Mouse (Mus musculus): ENCODE data around the gene Enthd1. TPM values are rescaled to one million over a fixed set of nuclear protein-coding genes. Genes with fewer than 3 reads are reported as not detected.
"Not testable (repeated sequence)": the region's sequence is repeated elsewhere in the genome, so short reads cannot be mapped to it uniquely, and the experiment has no call there.

Enthd1 gene
- polyA plus RNA-seq, 1 experiment from 2014 or later: not detected

GRCm38 (mm10) chr15:80590641-80591040 lies 25.7 kb upstream of the Enthd1 start:
- Histone ChIP-seq H3K9ac (no peak overlapping the region), H3K4me3 (no peak overlapping the region), H3K27me3 (replicated peaks) (0 out of 2 replicates have a peak, but pooled peaks cover 3% of the 10 kb centered on the region), H3K36me3 (replicated peaks) (no peaks in the 10 kb centered on the region), H3K4me1 (peaks cover 13% of the 10 kb centered on the region), H3K4me2 (no peak overlapping the region), H3K27ac (no peak overlapping the region), H3K9me3 (no peaks in the 10 kb centered on the region)
- 85% methylated on average over 5 of the region's 5 CpGs for WGBS
- no peak for ATAC-seq (replicated peaks)

GRCm38 (mm10) chr15:80586296-80586695 lies 21.3 kb upstream of the Enthd1 start:
- H3K27ac ChIP-seq: no peak overlapping the region
- H3K4me3 ChIP-seq: no peak overlapping the region
- no peak overlapping the region for H3K9ac ChIP-seq
- H3K36me3 ChIP-seq (replicated peaks): no peaks in the 10 kb centered on the region
- 12% methylated on average over 4 of the region's 4 CpGs for WGBS
- no peaks in the 10 kb centered on the region for H3K9me3 ChIP-seq
- no peak for ATAC-seq (replicated peaks)
- H3K27me3 ChIP-seq (replicated peaks): 0 out of 2 replicates have a peak, but pooled peaks cover 3% of the 10 kb centered on the region
- H3K4me2 ChIP-seq: no peak overlapping the region
- H3K4me1 ChIP-seq: peaks cover 13% of the 10 kb centered on the region

- WGBS: 68% methylated on average over 20 of the region's 20 CpGs
- no peaks in the 10 kb centered on the region for H3K36me3 ChIP-seq (replicated peaks)
- no peaks in the 10 kb centered on the region for H3K9me3 ChIP-seq
- H3K27me3 ChIP-seq (replicated peaks): peaks cover 3% of the 10 kb centered on the region; the same call in 1 of the 2 replicates
- H3K4me1 ChIP-seq: peaks cover 10% of the 10 kb centered on the region
- no peak overlapping the region for H3K4me3 ChIP-seq
- no peak overlapping the region for H3K4me2 ChIP-seq
- ATAC-seq (replicated peaks): no peak
- H3K27ac ChIP-seq: no peak overlapping the region
- H3K9ac ChIP-seq: no peak overlapping the region
Observed at GRCm38 (mm10) chr15:80582581-80583495, 17.9 kb upstream of the Enthd1 start.

DNA sequence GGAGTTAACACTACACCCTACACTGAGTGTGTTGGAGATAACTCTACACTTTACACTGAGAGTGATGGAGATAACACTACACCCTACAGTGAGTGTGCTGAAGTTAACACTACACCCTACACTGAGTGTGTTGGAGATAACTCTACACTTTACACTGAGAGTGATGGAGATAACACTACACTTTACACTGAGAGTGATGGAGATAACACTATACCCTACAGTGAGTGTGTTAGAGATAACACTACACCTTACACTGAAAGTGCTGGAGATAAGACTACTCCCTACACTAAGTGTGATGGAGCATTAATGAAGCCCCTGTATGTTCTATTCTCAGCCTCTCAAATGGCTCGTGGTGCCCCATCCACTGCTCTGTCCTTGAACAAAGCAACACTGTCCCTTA lies 15.6 kb upstream of the Enthd1 start:
- not testable (repeated sequence) for H3K4me3 ChIP-seq; H3K27me3 ChIP-seq (replicated peaks); H3K36me3 ChIP-seq (replicated peaks); H3K27ac ChIP-seq; H3K9me3 ChIP-seq; H3K4me2 ChIP-seq; H3K9ac ChIP-seq; ATAC-seq (replicated peaks)
- WGBS: 67% methylated on average over 1 of the region's 1 CpGs
- peaks cover 12% of the 10 kb centered on the region for H3K4me1 ChIP-seq

- Histone ChIP-seq H3K9ac (no peak overlapping the region), H3K4me1 (peaks cover 12% of the 10 kb centered on the region), H3K4me2 (no peak overlapping the region), H3K27ac (no peak overlapping the region), H3K27me3 (replicated peaks) (peaks cover 4% of the 10 kb centered on the region), H3K4me3 (no peak overlapping the region), H3K36me3 (replicated peaks) (no peaks in the 10 kb centered on the region), H3K9me3 (no peaks in the 10 kb centered on the region)
- ATAC-seq (replicated peaks): no peak
- WGBS: 66% methylated on average over 3 of the region's 3 CpGs
Observed at GRCm38 (mm10) chr15:80579121-80579520, 14.2 kb upstream of the Enthd1 start.

GRCm38 (mm10) chr15:80577166-80577960 lies 12.4 kb upstream of the Enthd1 start:
- Histone ChIP-seq H3K9me3 (no peaks in the 10 kb centered on the region), H3K27ac (no peak overlapping the region), H3K4me1 (peaks cover 12% of the 10 kb centered on the region), H3K9ac (no peak overlapping the region), H3K4me3 (no peak overlapping the region), H3K36me3 (replicated peaks) (no peaks in the 10 kb centered on the region), H3K27me3 (replicated peaks) (peaks cover 4% of the 10 kb centered on the region), H3K4me2 (peak overlapping the region; percentile 12; the same call in 1 of the 2 replicates)
- no peak for ATAC-seq (replicated peaks)
- 9% methylated on average over 22 of the region's 22 CpGs for WGBS

- Histone ChIP-seq H3K36me3 (replicated peaks) (no peaks in the 10 kb centered on the region), H3K9me3 (no peaks in the 10 kb centered on the region), H3K4me1 (peaks cover 12% of the 10 kb centered on the region), H3K4me2 (no peak overlapping the region), H3K27ac (no peak overlapping the region), H3K27me3 (replicated peaks) (peaks cover 4% of the 10 kb centered on the region), H3K4me3 (no peak overlapping the region), H3K9ac (no peak overlapping the region)
- WGBS: 69% methylated on average over 11 of the region's 11 CpGs
- no peak for ATAC-seq (replicated peaks)
Observed at GRCm38 (mm10) chr15:80576415-80576994, 11.5 kb upstream of the Enthd1 start.

GRCm38 (mm10) chr15:80575817-80576370 lies 10.9 kb upstream of the Enthd1 start:
- no peaks in the 10 kb centered on the region for H3K36me3 ChIP-seq (replicated peaks)
- H3K9ac ChIP-seq: no peak overlapping the region
- no peak for ATAC-seq (replicated peaks)
- H3K4me1 ChIP-seq: peaks cover 12% of the 10 kb centered on the region
- no peaks in the 10 kb centered on the region for H3K9me3 ChIP-seq
- no peak overlapping the region for H3K4me3 ChIP-seq
- no peak overlapping the region for H3K27ac ChIP-seq
- WGBS: 75% methylated on average over 13 of the region's 13 CpGs
- H3K27me3 ChIP-seq (replicated peaks): peaks cover 4% of the 10 kb centered on the region
- H3K4me2 ChIP-seq: no peak overlapping the region

DNA sequence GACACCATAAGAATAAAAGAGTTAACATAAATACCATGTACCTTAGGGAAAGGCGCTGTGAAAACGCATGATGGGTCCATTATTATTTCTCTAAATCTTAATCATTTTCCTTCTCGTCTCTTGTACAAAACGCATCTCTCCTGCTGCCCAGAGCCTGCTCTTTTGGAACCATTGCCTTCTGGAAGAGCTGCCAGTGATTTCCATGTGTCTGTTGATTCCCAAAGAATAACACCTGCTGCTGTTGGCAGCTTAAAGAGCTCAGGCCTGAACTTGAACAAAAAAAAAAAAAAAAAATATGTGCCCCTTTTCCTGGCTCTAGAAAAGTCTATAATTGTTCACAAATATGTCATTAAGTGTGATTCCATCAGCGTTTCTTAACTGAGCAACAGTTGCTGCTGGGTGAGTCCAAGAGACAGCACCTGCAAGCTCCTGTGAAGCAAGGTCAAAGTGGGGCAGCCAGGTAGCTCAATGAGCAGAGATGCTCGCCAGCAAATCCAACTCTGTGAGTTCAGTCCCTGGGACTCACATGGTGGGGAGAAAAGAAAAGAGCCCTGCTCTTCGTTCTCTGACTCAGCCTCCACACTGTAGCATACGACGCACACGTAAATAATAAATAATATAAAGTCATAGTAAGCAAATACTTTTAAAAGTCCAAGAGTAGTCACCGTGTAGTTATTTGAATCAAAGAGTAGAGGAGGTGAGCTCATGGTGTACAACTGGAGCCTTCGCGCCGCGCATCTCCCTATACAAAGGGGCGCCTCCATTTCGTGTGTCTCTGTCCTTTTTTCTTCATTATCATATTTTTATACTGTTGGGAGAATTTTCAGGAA lies 9.5 kb upstream of the Enthd1 start:
- H3K9me3 ChIP-seq: no peaks in the 10 kb centered on the region
- H3K9ac ChIP-seq: no peak overlapping the region
- H3K4me2 ChIP-seq: no peak overlapping the region
- no peaks in the 10 kb centered on the region for H3K36me3 ChIP-seq (replicated peaks)
- H3K27me3 ChIP-seq (replicated peaks): peaks cover 4% of the 10 kb centered on the region
- H3K4me1 ChIP-seq: peaks cover 12% of the 10 kb centered on the region
- 91% methylated on average over 17 of the region's 17 CpGs for WGBS
- no peak for ATAC-seq (replicated peaks)
- no peak overlapping the region for H3K27ac ChIP-seq
- H3K4me3 ChIP-seq: no peak overlapping the region

GRCm38 (mm10) chr15:80572811-80573520 lies 8.0 kb upstream of the Enthd1 start:
- H3K36me3 ChIP-seq (replicated peaks): no peaks in the 10 kb centered on the region
- no peak for ATAC-seq (replicated peaks)
- no peaks in the 10 kb centered on the region for H3K9me3 ChIP-seq
- H3K4me3 ChIP-seq: no peak overlapping the region
- no peak overlapping the region for H3K9ac ChIP-seq
- no peak overlapping the region for H3K4me2 ChIP-seq
- H3K27me3 ChIP-seq (replicated peaks): peaks cover 4% of the 10 kb centered on the region; the same call in 1 of the 2 replicates
- 75% methylated on average over 9 of the region's 9 CpGs for WGBS
- H3K4me1 ChIP-seq: peaks cover 12% of the 10 kb centered on the region
- no peak overlapping the region for H3K27ac ChIP-seq

- H3K9ac ChIP-seq: no peak within 1 kb of the TSS
- no peak within 1 kb of the TSS for H3K27ac ChIP-seq
- H3K27me3 ChIP-seq (replicated peaks): peaks cover 4% of the 10 kb centered on the region; the same call in 1 of the 2 replicates
- no peaks in the 10 kb centered on the region for H3K9me3 ChIP-seq
- H3K4me3 ChIP-seq: no peak within 1 kb of the TSS
- WGBS: 68% methylated on average over 12 of the region's 12 CpGs
- no peak for ATAC-seq (replicated peaks)
- H3K36me3 ChIP-seq (replicated peaks): no peaks in the 10 kb centered on the region
- peaks cover 8% of the 10 kb centered on the region for H3K4me1 ChIP-seq
- H3K4me2 ChIP-seq: no peak within 1 kb of the TSS
Observed at GRCm38 (mm10) chr15:80572291-80572690, 7.3 kb upstream of the Enthd1 start, which contains the start of gene Grap2. Gene Grap2, plus strand, starts transcription at chr15:80572594.
